Mouse (Mus musculus) thymus, adult 18-20 months (tissue): ENCODE measurements around the gene Ehf.

ENCODE experiments used
- DNase-seq, 2 experiments: peaks; one replicate each; pipeline ENCODE4 v3.0.0; 2022; ENCODE audit warnings: mixed read lengths in 2 of 2

The Ehf gene

GRCm38 (mm10) chr2:103293751-103294150 is 9.3 kb downstream of the Ehf start:
- no peak for DNase-seq

GRCm38 (mm10) chr2:103293214-103293613 is 9.9 kb downstream of the Ehf start:
- no peak for DNase-seq

- no peak for DNase-seq
Measured at GRCm38 (mm10) chr2:103290705-103291269, 12.3 kb downstream of the Ehf start.

GRCm38 (mm10) chr2:103290167-103290566 is 12.9 kb downstream of the Ehf start:
- DNase-seq = no peak

DNA sequence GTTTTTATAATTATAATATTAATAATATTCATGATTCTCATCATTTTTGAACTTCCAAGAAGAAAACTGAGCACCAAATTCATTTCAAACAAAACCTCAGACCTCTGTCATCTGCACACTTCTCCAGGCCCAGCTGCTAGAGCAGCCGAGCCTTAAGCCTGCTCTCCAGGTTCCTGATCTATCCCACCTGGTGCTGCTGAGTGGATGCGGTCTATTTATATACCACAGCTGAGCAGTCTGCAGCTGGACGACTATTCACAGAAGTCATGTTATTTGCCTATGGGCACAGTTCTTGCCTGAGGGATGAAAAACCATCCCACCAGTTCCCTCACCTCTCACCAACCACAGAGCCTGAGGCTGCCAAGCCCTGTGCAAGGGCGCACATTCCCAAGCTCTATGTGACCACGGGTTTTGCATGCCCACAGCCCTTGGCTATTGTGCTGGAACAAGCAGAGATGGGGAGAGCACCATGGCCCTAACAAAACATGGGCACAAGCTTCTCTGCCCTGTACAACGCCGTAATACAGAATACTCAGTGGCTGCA is 13.6 kb downstream of the Ehf start:
- no peak for DNase-seq

- no peak for DNase-seq
Measured at GRCm38 (mm10) chr2:103287716-103288115, 15.4 kb downstream of the Ehf start.

- DNase-seq = no peak
Measured at GRCm38 (mm10) chr2:103285561-103285960, 17.5 kb downstream of the Ehf start.

DNA sequence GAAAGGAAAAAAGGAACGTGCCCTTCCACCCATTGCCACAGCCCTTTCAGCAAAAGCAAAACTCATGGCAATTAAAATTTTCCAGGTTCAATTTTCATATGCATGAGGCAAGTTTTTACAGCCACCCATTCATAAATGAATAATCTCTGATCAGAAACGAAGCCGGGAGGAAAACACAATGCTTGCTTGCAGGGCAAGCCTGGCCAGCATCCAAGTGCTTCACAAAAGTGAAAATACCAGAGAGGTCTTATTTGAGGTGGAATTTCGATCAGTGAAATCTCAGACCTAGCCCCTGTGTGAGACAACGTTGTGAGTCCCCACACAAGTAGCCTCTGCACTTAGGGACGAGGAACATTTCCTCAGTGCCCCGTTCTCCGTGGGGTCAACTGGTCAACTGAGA is 19.3 kb downstream of the Ehf start:
- no peak for DNase-seq

DNA sequence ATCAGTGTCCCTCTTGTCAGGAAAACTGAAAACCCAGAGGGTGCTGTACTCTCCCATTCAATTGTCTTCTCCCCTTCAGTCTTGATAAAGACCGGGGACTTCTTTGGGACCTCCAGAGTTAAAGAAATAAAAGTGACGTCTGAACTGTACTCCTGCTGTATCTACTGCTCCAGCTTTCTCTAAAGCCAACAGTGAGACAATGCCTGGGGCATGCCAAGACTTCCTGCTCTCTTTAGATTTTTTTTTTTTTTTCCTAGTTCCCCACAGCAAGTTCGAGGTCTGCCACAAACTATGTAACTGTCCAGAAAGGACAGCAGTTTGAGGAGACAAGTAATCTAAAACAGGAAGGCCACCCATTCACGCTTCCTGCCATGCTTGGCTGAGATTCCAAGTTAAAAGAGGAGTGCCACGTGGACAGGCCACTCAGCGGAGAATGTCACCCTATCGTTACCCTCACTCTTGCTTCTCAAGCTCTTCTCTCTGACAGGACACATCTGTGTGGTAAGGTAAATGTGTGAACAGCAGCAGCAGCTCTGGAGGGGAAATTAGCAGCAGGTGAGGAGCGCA is 20.8 kb downstream of the Ehf start:
- DNase-seq = no peak

DNA sequence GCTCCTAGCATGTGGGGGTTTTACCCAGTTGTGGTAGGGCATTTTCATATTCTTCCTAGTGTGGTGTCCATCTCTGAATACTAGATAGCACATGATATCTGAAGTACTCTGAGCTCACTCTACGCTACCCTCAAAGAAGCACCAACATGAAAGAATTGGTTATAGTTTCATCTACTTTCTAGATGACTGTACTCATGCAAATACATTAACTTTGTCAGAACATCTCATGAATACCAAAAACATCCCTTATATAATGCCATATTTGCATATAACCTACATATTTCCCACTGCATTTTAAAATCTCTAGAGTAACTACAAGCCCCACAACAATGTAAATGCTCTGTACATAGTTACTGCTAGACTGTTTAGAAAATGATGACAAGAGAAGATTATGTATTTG is 23.2 kb downstream of the Ehf start:
- no peak for DNase-seq

GRCm38 (mm10) chr2:103278476-103278875 is 24.6 kb downstream of the Ehf start:
- DNase-seq = no peak

DNA sequence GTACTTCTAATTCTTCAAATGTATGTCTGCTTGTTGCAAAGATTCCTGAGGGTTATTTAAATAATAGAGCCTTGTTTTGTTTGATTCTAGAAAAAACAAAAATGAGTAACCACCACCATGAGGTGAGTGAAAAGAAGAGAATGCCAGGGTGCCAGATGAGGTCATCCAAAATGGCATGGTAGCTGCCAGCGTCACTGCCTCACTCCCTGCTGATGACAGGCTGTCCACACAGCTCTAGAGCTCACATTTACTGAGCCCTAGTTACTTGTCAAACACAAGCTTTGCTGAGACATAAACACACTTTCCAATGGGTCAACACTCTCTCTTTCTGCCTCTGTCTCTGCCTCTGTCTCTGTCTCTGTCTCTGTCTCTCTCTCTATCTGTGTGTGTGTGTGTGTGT is 25.3 kb downstream of the Ehf start:
- no peak for DNase-seq

GRCm38 (mm10) chr2:103275316-103275960 is 27.6 kb downstream of the Ehf start:
- no peak for DNase-seq

DNA sequence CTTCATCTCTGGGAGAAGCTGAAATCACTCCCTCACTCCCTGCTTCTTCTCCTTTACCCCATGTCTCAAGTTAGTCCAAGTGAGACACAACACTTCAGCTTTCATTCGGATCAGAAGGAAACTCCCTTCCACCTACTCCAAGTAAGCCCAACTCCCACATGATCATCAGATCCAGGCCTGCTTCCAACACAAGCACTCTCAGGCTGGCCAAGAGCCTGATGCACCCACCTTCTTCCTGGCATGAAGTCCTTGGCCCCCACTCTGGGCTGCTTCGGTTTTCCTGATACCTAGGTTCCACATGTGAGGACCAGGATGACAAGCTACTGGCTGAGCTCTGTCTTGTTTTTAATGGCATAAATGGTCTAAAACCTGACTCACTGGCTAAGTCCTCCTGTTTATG is 28.3 kb downstream of the Ehf start:
- no peak for DNase-seq

DNA sequence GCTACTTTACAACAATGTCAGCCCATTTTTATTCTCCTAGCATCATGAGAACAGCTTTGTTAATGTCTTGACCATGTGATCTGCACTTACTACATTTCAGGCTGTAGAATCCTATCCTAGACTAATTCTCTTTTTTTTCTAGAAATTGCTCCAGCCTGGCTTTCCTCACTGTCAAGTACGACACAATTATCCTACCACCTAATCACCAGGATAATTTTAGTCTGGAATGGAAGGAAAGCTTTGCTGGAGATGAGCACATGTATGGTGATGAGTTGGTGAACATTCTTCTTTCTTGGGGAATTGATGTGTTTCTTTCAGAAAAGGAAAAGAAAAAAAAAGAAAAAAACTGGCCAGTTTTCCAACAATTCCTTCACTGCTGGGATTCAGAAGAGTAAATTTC is 28.8 kb downstream of the Ehf start:
- DNase-seq = no peak

DNA sequence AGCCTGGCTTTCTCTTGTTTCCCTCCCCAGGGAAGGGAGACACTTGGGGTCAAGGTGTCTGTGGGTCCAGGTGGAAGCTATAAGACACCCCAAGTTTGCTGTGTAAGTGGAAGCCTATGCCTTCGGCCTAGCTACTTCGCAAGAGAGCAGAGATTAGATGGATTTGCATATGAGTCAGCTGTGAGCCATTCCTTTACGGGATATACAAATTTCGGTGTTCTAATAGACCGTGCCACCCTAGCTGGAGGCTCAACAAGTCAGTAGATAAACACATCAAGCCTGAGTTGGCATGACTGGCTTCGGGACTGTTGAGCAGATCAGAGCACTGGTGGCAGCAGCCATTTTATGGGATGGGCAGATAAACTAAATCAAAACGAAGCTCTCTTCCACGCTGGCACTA is 31.6 kb downstream of the Ehf start:
- no peak for DNase-seq

GRCm38 (mm10) chr2:103270556-103271160 is 32.4 kb downstream of the Ehf start:
- no peak for DNase-seq

DNA sequence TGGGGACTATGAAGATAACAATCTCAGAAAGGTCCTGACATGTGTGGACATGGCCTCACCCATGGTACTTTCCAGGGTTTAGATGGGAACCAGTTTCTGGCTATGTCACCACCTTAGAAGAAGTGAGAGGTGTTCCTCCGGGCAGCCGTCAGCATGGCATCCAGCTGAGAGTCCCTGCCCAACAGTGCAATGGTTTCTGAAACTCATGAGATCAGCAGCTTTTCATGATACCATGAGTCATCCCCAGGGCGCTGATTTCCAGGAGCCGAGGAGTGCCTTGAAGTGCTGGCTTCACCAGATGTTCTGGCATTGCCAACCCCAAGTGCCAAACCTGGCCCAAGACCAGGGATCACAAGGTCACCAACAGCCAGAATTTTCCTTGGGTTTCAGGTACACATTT is 64.0 kb downstream of the Ehf start:
- no peak for DNase-seq

DNA sequence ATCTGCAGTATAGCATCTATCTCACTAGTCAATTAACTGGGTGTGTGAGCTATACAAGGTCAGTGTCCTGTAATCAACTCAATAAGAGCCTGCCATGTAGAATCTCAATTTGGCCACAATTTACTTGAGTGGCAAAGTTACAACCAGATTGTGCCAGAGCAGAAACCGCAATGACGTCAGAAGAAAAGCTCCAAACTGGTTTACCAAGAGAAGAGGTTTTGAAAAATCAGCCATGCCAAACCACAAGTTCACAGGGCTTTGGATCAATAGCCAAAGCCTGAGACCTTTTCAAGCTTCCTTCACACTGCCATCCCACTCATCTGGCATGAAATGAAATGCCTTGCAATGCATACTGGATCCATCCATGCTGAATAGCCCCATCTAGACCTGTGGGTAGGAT is 76.3 kb downstream of the Ehf start:
- no peak for DNase-seq

GRCm38 (mm10) chr2:103220871-103221270 is 82.2 kb downstream of the Ehf start:
- no peak for DNase-seq

DNA sequence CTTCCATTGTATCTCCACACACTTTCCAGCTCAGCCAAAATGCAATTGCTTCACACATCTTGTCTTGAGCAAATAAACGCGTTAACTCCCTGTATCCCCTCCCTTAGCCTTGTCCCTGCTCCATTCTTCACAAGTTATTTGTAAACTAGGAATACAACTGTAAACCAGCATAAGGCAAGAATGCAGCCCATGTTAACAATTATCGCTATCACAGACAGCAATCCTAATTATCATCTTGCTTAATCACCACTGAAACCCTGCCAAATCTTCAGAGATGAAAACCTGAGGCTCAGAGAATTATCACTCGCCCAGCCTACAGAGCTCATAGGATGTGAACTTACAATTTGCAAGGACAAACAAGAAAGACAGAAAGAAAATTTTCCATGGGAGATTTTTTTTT is 84.8 kb downstream of the Ehf start:
- DNase-seq = no peak

- no peak for DNase-seq
Measured at GRCm38 (mm10) chr2:103215801-103216200, 87.3 kb downstream of the Ehf start.

DNA sequence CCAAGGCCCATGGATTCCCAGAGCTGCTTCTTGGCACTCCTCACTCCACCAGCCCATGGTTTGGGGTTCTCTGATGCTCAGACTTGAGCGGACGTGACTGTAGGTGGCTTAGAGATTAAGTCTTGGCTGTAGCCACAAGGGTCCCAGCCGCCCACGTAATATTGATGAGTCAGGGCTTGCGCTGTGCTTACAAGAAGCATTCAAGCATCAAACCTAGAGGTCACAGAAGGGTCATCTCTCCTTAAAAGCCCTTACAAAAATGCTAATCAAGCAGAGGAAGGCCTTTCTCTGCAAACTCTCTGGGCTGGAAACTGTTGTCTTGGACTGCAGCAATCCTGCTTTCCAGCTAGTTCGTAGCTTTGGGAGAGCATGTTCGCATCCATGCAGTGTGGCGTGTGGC is 88.2 kb downstream of the Ehf start:
- DNase-seq = no peak

DNA sequence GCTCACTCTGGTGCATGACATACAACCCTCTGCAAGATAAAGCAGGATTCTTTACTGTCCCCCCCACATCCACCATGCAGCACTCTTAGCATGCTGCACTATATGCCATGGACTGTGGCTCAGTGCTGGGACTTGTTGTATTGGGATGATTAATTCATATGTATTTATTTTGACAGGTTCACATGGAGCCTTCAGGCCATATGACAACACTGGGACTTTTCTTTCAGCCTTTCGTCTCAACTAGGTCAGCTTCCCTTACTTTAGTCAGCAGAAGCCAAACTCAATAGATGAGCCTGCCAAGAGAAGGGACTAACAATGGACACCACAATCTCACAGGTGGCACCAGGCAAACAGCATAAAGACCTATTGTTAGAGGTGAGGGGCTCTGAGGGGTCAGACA is 89.5 kb downstream of the Ehf start:
- DNase-seq = no peak
